Mouse (Mus musculus) common myeloid progenitor, adult 5-6 weeks (primary cell): ENCODE measurements around the gene Dusp28. TPM values are rescaled to one million over a fixed set of nuclear protein-coding genes. Genes with fewer than 3 reads are reported as not detected.
A peak's percentile ranks its signal among the peaks of the same experiment; 100 is the strongest.

Source experiments
- ATAC-seq: replicated peaks from 2 replicates; pipeline ENCODE4 v1.8.0; 2016; ENCODE audit warnings: low read depth, mild to moderate bottlenecking, moderate TSS enrichment, inconsistent platforms; ENCODE audit not compliant: poor library complexity, severe bottlenecking
- total RNA-seq: library from RNA; stranded (forward); fragments of 200-1000, 187-1606 nt; gene quantifications from 2 replicates; pipeline ENCODE4 v1.2.3, GENCODE M21; 2017

The Dusp28 gene
- total RNA-seq, 1 experiment from 2014 or later = 6.0 TPM

GRCm38 (mm10) chr1:92935054-92935962 is 28.5 kb downstream of the Dusp28 start:
- peak; percentile 23; the same call in 1 of the 2 replicates for ATAC-seq

- ATAC-seq = no peak
Observed at GRCm38 (mm10) chr1:92935977-92936376, 29.2 kb downstream of the Dusp28 start.

- ATAC-seq = no peak
Observed at GRCm38 (mm10) chr1:92936467-92936866, 29.7 kb downstream of the Dusp28 start.

- no peak for ATAC-seq
Observed at GRCm38 (mm10) chr1:92937797-92938196, 31.0 kb downstream of the Dusp28 start.

- ATAC-seq = no peak
Observed at GRCm38 (mm10) chr1:92939746-92940145, 33.0 kb downstream of the Dusp28 start.

GRCm38 (mm10) chr1:92943219-92943989 is 36.6 kb downstream of the Dusp28 start:
- ATAC-seq = no peak

- ATAC-seq = no peak
Observed at GRCm38 (mm10) chr1:92947966-92948365, 41.2 kb downstream of the Dusp28 start.

- peak; percentile 55 for ATAC-seq
Observed at GRCm38 (mm10) chr1:92949426-92949825, 42.6 kb downstream of the Dusp28 start.

- no peak for ATAC-seq
Observed at GRCm38 (mm10) chr1:92950607-92951006, 43.8 kb downstream of the Dusp28 start, which contains the start of gene Gpr35. Gene Gpr35, plus strand, starts transcription at chr1:92950865.

- no peak for ATAC-seq
Observed at GRCm38 (mm10) chr1:92953641-92954040, 46.9 kb downstream of the Dusp28 start.

GRCm38 (mm10) chr1:92956571-92957335 is 50.0 kb downstream of the Dusp28 start:
- ATAC-seq = peak; percentile 62; the same call in 1 of the 2 replicates

Other genes starting within 250 kb of the Dusp28 start
- 11.5 and 11.8 TPM in 2 replicates for gene Gpc1, start 75.3 kb upstream of the Dusp28 start, total RNA-seq
- gene Ankmy1, start 4.1 kb upstream of the Dusp28 start, total RNA-seq = not detected in 2 replicates
- 10.9 and 12.9 TPM in 2 replicates for gene Rnpepl1, start 3.8 kb downstream of the Dusp28 start, total RNA-seq
- 8.1 and 11.4 TPM in 2 replicates for gene Capn10, start 27.4 kb downstream of the Dusp28 start, total RNA-seq
- 0.46 and 0.78 TPM in 2 replicates for gene Gpr35, start 43.9 kb downstream of the Dusp28 start, total RNA-seq
- gene Aqp12, start 99.4 kb downstream of the Dusp28 start, total RNA-seq = not detected in 2 replicates
- not detected in 2 replicates for gene Kif1a, start 195.0 kb downstream of the Dusp28 start, total RNA-seq
- not detected in 2 replicates for gene Agxt, start 228.3 kb downstream of the Dusp28 start, total RNA-seq